Mouse (Mus musculus): ENCODE results near the gene Pik3r2.

The Pik3r2 gene

GRCm38 (mm10) chr8:70743656-70744590 is 32.6 kb downstream of the Pik3r2 start:
- peak; percentile 82 to 91 for DNase-seq (ENCODE audit: inconsistent age in 2 of 2, low spot score in 1 of 2)

GRCm38 (mm10) chr8:70742981-70743655 is 33.4 kb downstream of the Pik3r2 start:
- DNase-seq (ENCODE audit: inconsistent age in 2 of 2, low spot score in 1 of 2), result peak; percentile 45 to 58

- no peak for DNase-seq (ENCODE audit: inconsistent age in 2 of 2, low spot score in 1 of 2)
Measured at GRCm38 (mm10) chr8:70742176-70742575, 34.3 kb downstream of the Pik3r2 start.

GRCm38 (mm10) chr8:70741661-70742060 is 34.9 kb downstream of the Pik3r2 start:
- no peak for DNase-seq (ENCODE audit: inconsistent age in 2 of 2, low spot score in 1 of 2)

- no peak for DNase-seq (ENCODE audit: inconsistent age in 2 of 2, low spot score in 1 of 2)
Measured at GRCm38 (mm10) chr8:70738211-70738610, 38.3 kb downstream of the Pik3r2 start.

GRCm38 (mm10) chr8:70737705-70738104 is 38.8 kb downstream of the Pik3r2 start:
- DNase-seq (ENCODE audit: inconsistent age in 2 of 2, low spot score in 1 of 2), result no peak

- DNase-seq (ENCODE audit: inconsistent age in 2 of 2, low spot score in 1 of 2), result no peak
Measured at GRCm38 (mm10) chr8:70730956-70731355, 45.6 kb downstream of the Pik3r2 start.

GRCm38 (mm10) chr8:70729808-70730475 is 46.6 kb downstream of the Pik3r2 start:
- DNase-seq (ENCODE audit: inconsistent age in 2 of 2, low spot score in 1 of 2), result peak in 1 of 2 experiments; percentile 33

- no peak for DNase-seq (ENCODE audit: inconsistent age in 2 of 2, low spot score in 1 of 2)
Measured at GRCm38 (mm10) chr8:70726721-70727120, 49.8 kb downstream of the Pik3r2 start.

- peak; percentile 23 to 56 for DNase-seq (ENCODE audit: inconsistent age in 2 of 2, low spot score in 1 of 2)
Measured at GRCm38 (mm10) chr8:70725792-70726447, 50.6 kb downstream of the Pik3r2 start.

- no peak for DNase-seq (ENCODE audit: inconsistent age in 2 of 2, low spot score in 1 of 2)
Measured at GRCm38 (mm10) chr8:70724216-70724615, 52.3 kb downstream of the Pik3r2 start.

- DNase-seq (ENCODE audit: inconsistent age in 2 of 2, low spot score in 1 of 2), result no peak
Measured at GRCm38 (mm10) chr8:70723486-70724210, 52.9 kb downstream of the Pik3r2 start, which contains the start of gene Pde4c. Gene Pde4c (plus strand): TSS chr8:70723720.

- DNase-seq (ENCODE audit: inconsistent age in 2 of 2, low spot score in 1 of 2), result peak in 1 of 2 experiments; percentile 12
Measured at GRCm38 (mm10) chr8:70721601-70722000, 54.9 kb downstream of the Pik3r2 start.

- peak; percentile 75 to 93 for DNase-seq (ENCODE audit: inconsistent age in 2 of 2, low spot score in 1 of 2)
Measured at GRCm38 (mm10) chr8:70720739-70721138, 55.8 kb downstream of the Pik3r2 start.

- DNase-seq (ENCODE audit: inconsistent age in 2 of 2, low spot score in 1 of 2), result peak; percentile 23 to 64
Measured at GRCm38 (mm10) chr8:70719796-70720270, 56.7 kb downstream of the Pik3r2 start.

- peak; percentile 58 to 80 for DNase-seq (ENCODE audit: inconsistent age in 2 of 2, low spot score in 1 of 2)
Measured at GRCm38 (mm10) chr8:70718297-70718696, 58.2 kb downstream of the Pik3r2 start, which contains the start of gene Gm3336. Gene Gm3336 (plus strand): TSS chr8:70718543.
